Comparison of ENCODE assay signal across 23 mouse cellular contexts in the genomic region with DNA sequence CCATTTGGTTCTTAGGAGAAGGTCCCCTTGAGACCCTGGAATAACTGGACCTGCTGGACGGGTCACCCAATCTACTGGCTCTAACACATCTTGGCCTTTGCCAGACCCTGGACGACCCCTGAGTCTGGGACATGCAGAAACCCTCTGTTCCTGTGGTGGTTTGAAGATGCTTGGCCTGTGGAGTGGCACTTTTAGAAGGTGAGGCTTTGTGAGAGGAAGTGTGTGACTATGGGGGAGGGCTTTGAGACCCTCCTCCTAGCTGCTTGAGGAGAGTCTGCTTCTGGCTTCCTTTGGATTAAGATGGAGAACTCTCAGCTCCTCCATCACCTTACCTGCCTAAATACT.
"Had no signal": no experiment of that assay in that cellular context is flagged by ENCODE, and none has a peak within 500 bp of the region (broad histone marks: within the 10 kb centered on the region; RNA-seq: fewer than 3 reads in every experiment).

No protein-coding gene starts in this region.

- H3K27ac ChIP-seq: hindbrain, embryonic 13.5 days; hindbrain, embryonic 15.5 days; hindbrain, postnatal 0 days; kidney, embryonic 15.5 days; kidney, postnatal 0 days; limb, embryonic 13.5 days; limb, embryonic 15.5 days; liver, embryonic 12.5 days; liver, embryonic 14.5 days had no signal

- ATAC-seq: hindbrain, postnatal 0 days; intestine, embryonic 16.5 days; liver, embryonic 12.5 days had no signal

- H3K36me3 ChIP-seq: hindbrain, embryonic 13.5 days; hindbrain, embryonic 15.5 days; kidney, embryonic 15.5 days; limb, embryonic 13.5 days; limb, embryonic 15.5 days; liver, embryonic 12.5 days had no signal

- DNase-seq: gastrocnemius, postnatal 14 days; gastrocnemius, postnatal 36 days; heart, adult 18-20 months; heart, postnatal 10 days; kidney, adult 11 months; kidney, adult 2 months; kidney, adult 9 months; kidney, postnatal 14 days; kidney, postnatal 36 days; layer of hippocampus, adult 9-11 months; layer of hippocampus, postnatal 36 days; left cerebral cortex, postnatal 4 days had no signal

- H3K27me3 ChIP-seq: hindbrain, embryonic 13.5 days; hindbrain, embryonic 15.5 days; kidney, embryonic 15.5 days; limb, embryonic 13.5 days; limb, embryonic 15.5 days; liver, embryonic 12.5 days had no signal

- H3K9me3 ChIP-seq: hindbrain, embryonic 13.5 days; hindbrain, embryonic 15.5 days; kidney, embryonic 15.5 days; limb, embryonic 13.5 days; limb, embryonic 15.5 days had no signal

- H3K9ac ChIP-seq: hindbrain, embryonic 13.5 days; hindbrain, embryonic 15.5 days; kidney, embryonic 15.5 days; limb, embryonic 13.5 days; limb, embryonic 15.5 days; liver, embryonic 12.5 days; liver, embryonic 14.5 days had no signal

- H3K4me1 ChIP-seq: hindbrain, embryonic 13.5 days; hindbrain, embryonic 15.5 days; kidney, embryonic 15.5 days; limb, embryonic 15.5 days had no signal

- H3K4me3 ChIP-seq: hindbrain, embryonic 13.5 days; hindbrain, embryonic 15.5 days; kidney, embryonic 15.5 days; limb, embryonic 13.5 days; limb, embryonic 15.5 days; liver, embryonic 12.5 days had no signal

- H3K4me2 ChIP-seq: heart, embryonic 11.5 days; hindbrain, embryonic 13.5 days; hindbrain, embryonic 15.5 days; kidney, embryonic 15.5 days; limb, embryonic 13.5 days; limb, embryonic 15.5 days; liver, embryonic 12.5 days had no signal
